In the genomic region with DNA sequence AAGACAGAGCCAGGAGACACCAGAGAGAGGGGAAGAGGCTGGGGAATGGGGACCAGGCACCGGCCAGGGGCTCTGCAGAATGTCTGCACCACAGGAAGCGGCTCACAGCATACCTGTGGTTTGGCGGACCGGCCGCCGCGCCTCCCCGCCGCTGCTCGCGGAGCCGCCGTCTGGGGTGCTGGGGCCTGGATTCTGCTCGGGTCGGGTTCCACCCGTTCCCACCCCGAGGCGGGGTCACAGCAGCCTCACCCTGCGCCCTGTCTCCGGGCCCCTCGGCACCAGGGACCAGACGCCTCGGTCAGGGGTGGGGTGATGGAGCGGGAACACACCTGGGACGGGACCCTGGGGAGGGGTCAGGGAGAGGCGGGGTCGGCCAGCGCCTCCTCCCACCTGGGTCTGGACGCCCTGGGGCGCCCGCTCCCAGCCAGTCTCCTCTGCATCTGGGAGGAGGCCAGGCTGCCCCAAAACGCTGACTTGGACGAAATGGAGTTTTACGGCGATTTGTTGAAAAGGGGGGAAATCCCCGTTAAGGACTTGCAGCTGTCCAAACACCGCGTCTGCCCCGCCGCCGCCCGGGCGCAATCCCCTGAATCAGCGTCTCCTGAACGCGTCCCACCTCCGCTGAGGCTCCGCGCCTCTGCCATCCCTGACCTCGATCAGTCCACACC, we compare ENCODE assay signal across 8 mouse cellular contexts. TPM values are rescaled to one million over a fixed set of nuclear protein-coding genes. Genes with fewer than 3 reads are reported as not detected.
A peak's percentile ranks its signal among the peaks of the same experiment; 100 is the strongest.
DNase-seq lines count a peak whose midpoint lies in the region; ATAC-seq lines count a peak whose summit lies in the region.

No protein-coding gene starts in this region.

- peak overlapping the region; percentile 44; the same call in 1 of the 2 replicates for H3K9ac ChIP-seq in heart, embryonic 14.5 days (ENCODE audit: low read length)
- H3K9ac ChIP-seq in heart, embryonic 16.5 days (ENCODE audit: low read length): peak overlapping the region; percentile 43

- H3K4me1 ChIP-seq in heart, embryonic 14.5 days (ENCODE audit: control insufficient read depth in 2 of 2, insufficient read depth in 2 of 2, low read length in 2 of 2): peaks cover 13 to 28% of the 10 kb centered on the region in 2 experiments; a peak in 3 of 4 replicates
- H3K4me1 ChIP-seq in heart, embryonic 16.5 days (ENCODE audit: control insufficient read depth, insufficient read depth, low read length): peaks cover 23% of the 10 kb centered on the region
- peaks cover 33% of the 10 kb centered on the region for H3K4me1 ChIP-seq in midbrain, embryonic 10.5 days

- intact Hi-C loops in heart, postnatal 36 days (cut with DNase I): no loop called here

- H3K27me3 ChIP-seq in heart, embryonic 14.5 days (ENCODE audit: control insufficient read depth, insufficient read depth, low read length): peaks cover 57% of the 10 kb centered on the region
- H3K27me3 ChIP-seq in heart, embryonic 16.5 days (ENCODE audit: control insufficient read depth, insufficient read depth, low read length): peaks cover 50% of the 10 kb centered on the region
- peaks cover 82% of the 10 kb centered on the region for H3K27me3 ChIP-seq in midbrain, embryonic 10.5 days (ENCODE audit: low read depth, poor library complexity, severe bottlenecking)

- under 1% methylated on average over 44 of the region's 50 CpGs for WGBS in heart, embryonic 14.5 days
- WGBS in heart, embryonic 16.5 days: under 1% methylated on average over 50 of the region's 50 CpGs
- under 1% methylated on average over 50 of the region's 50 CpGs for WGBS in midbrain, embryonic 10.5 days

- H3K36me3 ChIP-seq in heart, embryonic 14.5 days (ENCODE audit: control insufficient read depth, insufficient read depth, low read length): no peaks in the 10 kb centered on the region
- H3K36me3 ChIP-seq in heart, embryonic 16.5 days (ENCODE audit: control insufficient read depth, insufficient read depth): no peaks in the 10 kb centered on the region
- H3K36me3 ChIP-seq in midbrain, embryonic 10.5 days: no peaks in the 10 kb centered on the region

- H3K4me2 ChIP-seq in heart, embryonic 14.5 days (ENCODE audit: low read length): peak overlapping the region; percentile 66
- H3K4me2 ChIP-seq in heart, embryonic 16.5 days (ENCODE audit: low read depth, low read length): peak overlapping the region; percentile 62

- H3K27ac ChIP-seq in heart, embryonic 14.5 days (replicated peaks in 1 of 2; ENCODE audit: control insufficient read depth in 1 of 2, insufficient read depth in 1 of 2, low read depth in 2 of 2, low read length in 2 of 2): no peak overlapping the region
- no peak overlapping the region for H3K27ac ChIP-seq in heart, embryonic 16.5 days (ENCODE audit: low read length)
- no peak overlapping the region for H3K27ac ChIP-seq in midbrain, embryonic 10.5 days (replicated peaks)

- ATAC-seq in heart, embryonic 14.5 days (ENCODE audit: insufficient number of reproducible peaks, insufficient read depth, low FRiP score, low read depth): no peak
- peak; percentile 49; the same call in 1 of the 2 replicates for ATAC-seq in heart, embryonic 16.5 days (replicated peaks; ENCODE audit: extremely low read depth, insufficient read depth, low FRiP score)
- ATAC-seq in monocyte, adult 5-6 weeks (replicated peaks; ENCODE audit: insufficient number of reproducible peaks, low FRiP score, low TSS enrichment, poor library complexity, severe bottlenecking): no peak

- no peak for DNase-seq in heart, postnatal 36 days
- DNase-seq in Muller cell, postnatal 12 days (ENCODE audit: inconsistent ontology term): peak; percentile 76
- DNase-seq in midbrain, embryonic 10.5 days (ENCODE audit: low spot score): peak; percentile 43
- DNase-seq in ovary, adult 18-20 months (ENCODE audit: low spot score): no peak
- DNase-seq in right cerebral cortex, postnatal 4 days: no peak

- peaks cover 3% of the 10 kb centered on the region; the same call in 1 of the 2 replicates for H3K9me3 ChIP-seq in heart, embryonic 14.5 days (ENCODE audit: control insufficient read depth, low read length)
- H3K9me3 ChIP-seq in heart, embryonic 16.5 days (replicated peaks; ENCODE audit: control insufficient read depth, low read length): peaks cover 4% of the 10 kb centered on the region
- H3K9me3 ChIP-seq in midbrain, embryonic 10.5 days (replicated peaks): peaks cover 2% of the 10 kb centered on the region; the same call in 1 of the 2 replicates

- H3K4me3 ChIP-seq in heart, embryonic 14.5 days (ENCODE audit: control insufficient read depth in 1 of 2, insufficient read depth in 1 of 2, low read depth in 1 of 2, low read length in 2 of 2): peak overlapping the region; percentile 4 to 35; a peak in 3 of 4 replicates
- H3K4me3 ChIP-seq in heart, embryonic 16.5 days (ENCODE audit: low read length): peak overlapping the region; percentile 45
- peak overlapping the region; percentile 46 for H3K4me3 ChIP-seq in midbrain, embryonic 10.5 days

RNA-seq across cellular contexts. Expression of gene Col8a2, which starts 14.5 kb away (rescaled TPM):
- 3.8 and 4.8 TPM in 2 replicates for polyA plus RNA-seq in heart, embryonic 14.5 days (2014; fragmentation: Nextera tagmentation; extraction: Ambion mirVana)
- total RNA-seq in heart, postnatal 36 days (2021): under 1 TPM; 0.61 to 0.62 TPM
- polyA plus RNA-seq in heart, embryonic 16.5 days (2015; fragmentation: Nextera tagmentation; extraction: Ambion mirVana): 4.5 and 5.0 TPM in 2 replicates
- 2.8 and 6.5 TPM in 2 replicates for polyA plus RNA-seq in midbrain, embryonic 10.5 days (2016; fragmentation: Nextera tagmentation; extraction: Ambion mirVana)
- total RNA-seq in monocyte, adult 5-6 weeks (2017): 1.5 to 3.7 TPM (median 1.8 TPM) in 3 replicates

RNA-seq across cellular contexts. Expression of gene Adprhl2, which starts 20.5 kb away (rescaled TPM):
- 23.7 and 25.1 TPM in 2 replicates for polyA plus RNA-seq in heart, embryonic 14.5 days (2014; fragmentation: Nextera tagmentation; extraction: Ambion mirVana)
- 10 to 100 TPM; 12.2 TPM for total RNA-seq in heart, postnatal 36 days (2021)
- 38.6 and 41.1 TPM in 2 replicates for polyA plus RNA-seq in heart, embryonic 16.5 days (2015; fragmentation: Nextera tagmentation; extraction: Ambion mirVana)
- 80.8 and 88.4 TPM in 2 replicates for polyA plus RNA-seq in midbrain, embryonic 10.5 days (2016; fragmentation: Nextera tagmentation; extraction: Ambion mirVana)
- total RNA-seq in monocyte, adult 5-6 weeks (2017): 15.0 to 25.8 TPM (median 21.0 TPM) in 3 replicates

RNA-seq across cellular contexts. Expression of gene Tekt2, which starts 24.4 kb away (rescaled TPM):
- polyA plus RNA-seq in heart, embryonic 14.5 days (2014; fragmentation: Nextera tagmentation; extraction: Ambion mirVana): 0.89 and 0.96 TPM in 2 replicates
- total RNA-seq in heart, postnatal 36 days (2021): under 1 TPM; 0.44 to 0.84 TPM
- polyA plus RNA-seq in heart, embryonic 16.5 days (2015; fragmentation: Nextera tagmentation; extraction: Ambion mirVana): 2.3 and 2.7 TPM in 2 replicates
- 1.1 and 1.9 TPM in 2 replicates for polyA plus RNA-seq in midbrain, embryonic 10.5 days (2016; fragmentation: Nextera tagmentation; extraction: Ambion mirVana)
- total RNA-seq in monocyte, adult 5-6 weeks (2017): not detected in 3 replicates

RNA-seq across cellular contexts. Expression of gene Trappc3, which starts 38.9 kb away (rescaled TPM):
- 17.8 and 30.5 TPM in 2 replicates for polyA plus RNA-seq in heart, embryonic 14.5 days (2014; fragmentation: Nextera tagmentation; extraction: Ambion mirVana)
- total RNA-seq in heart, postnatal 36 days (2021): 10 to 100 TPM; 45.9 to 46.3 TPM
- polyA plus RNA-seq in heart, embryonic 16.5 days (2015; fragmentation: Nextera tagmentation; extraction: Ambion mirVana): 78.1 and 81.3 TPM in 2 replicates
- 85.2 and 94.4 TPM in 2 replicates for polyA plus RNA-seq in midbrain, embryonic 10.5 days (2016; fragmentation: Nextera tagmentation; extraction: Ambion mirVana)
- 46.3 to 53.6 TPM (median 51.4 TPM) in 3 replicates for total RNA-seq in monocyte, adult 5-6 weeks (2017)

RNA-seq across cellular contexts. Expression of gene Map7d1, which starts 44.9 kb away (rescaled TPM):
- 41.8 and 46.8 TPM in 2 replicates for polyA plus RNA-seq in heart, embryonic 14.5 days (2014; fragmentation: Nextera tagmentation; extraction: Ambion mirVana)
- 100 to 1,000 TPM; 248 to 259 TPM for total RNA-seq in heart, postnatal 36 days (2021)
- 34.7 and 36.1 TPM in 2 replicates for polyA plus RNA-seq in heart, embryonic 16.5 days (2015; fragmentation: Nextera tagmentation; extraction: Ambion mirVana)
- polyA plus RNA-seq in midbrain, embryonic 10.5 days (2016; fragmentation: Nextera tagmentation; extraction: Ambion mirVana): 59.8 and 69.7 TPM in 2 replicates
- 103 to 151 TPM (median 107 TPM) in 3 replicates for total RNA-seq in monocyte, adult 5-6 weeks (2017)

Comparison
In these comparisons a context has a peak if more than half of its experiments do, and no peak if none do; other contexts are left out.
1. DNase-seq: peak in Muller cell, postnatal 12 days (single experiment) and midbrain, embryonic 10.5 days (single experiment); none in heart, postnatal 36 days (0 of 2), ovary, adult 18-20 months (single experiment) and right cerebral cortex, postnatal 4 days (single experiment).
2. Peak in every context shown above with its lines, with median percentiles within 50 percentile points of each other: H3K4me3 ChIP-seq.